In genomic region chr8:49063256-49063655, GRCm38 (mm10) we compare ENCODE assay signal across 14 mouse cellular contexts.
A peak's percentile ranks its signal among the peaks of the same experiment; 100 is the strongest.
DNase-seq lines count a peak whose midpoint lies in the region.
"Had no signal": no experiment of that assay in that cellular context is flagged by ENCODE, and none has a peak within 500 bp of the region (broad histone marks: within the 10 kb centered on the region; RNA-seq: fewer than 3 reads in every experiment).

No protein-coding gene starts in this region.

- peak; percentile 57 for DNase-seq in retina, embryonic 14.5 days (ENCODE audit: low spot score)
- peak; percentile 55 for DNase-seq in retina, postnatal 1 day
- no peak for DNase-seq in right cerebral cortex, adult 2 months (ENCODE audit: low spot score in 2 of 2)
- DNase-seq in layer of hippocampus, postnatal 10 days (ENCODE audit: low spot score in 2 of 2): no peak
- DNase-seq: adrenal gland, adult 2 months; adrenal gland, adult 8-10 months; adrenal gland, postnatal 10 days; adrenal gland, postnatal 14 days; adrenal gland, postnatal 25 days; adrenal gland, postnatal 36 days; B cell, adult 2 months; cerebellum, adult 11 months; cerebellum, adult 11-12 months; cerebellum, adult 18-20 months had no signal

Comparison
In these comparisons a context has a peak if more than half of its experiments do, and no peak if none do; other contexts are left out.
1. DNase-seq: peak in retina, embryonic 14.5 days (single experiment) and retina, postnatal 1 day (single experiment); none in right cerebral cortex, adult 2 months (0 of 2) and layer of hippocampus, postnatal 10 days (0 of 2).